Mouse (Mus musculus) gastrocnemius, postnatal 25 days (tissue): Measurements from ENCODE around the gene Tmem206. TPM values are rescaled to one million over a fixed set of nuclear protein-coding genes. Genes with fewer than 3 reads are reported as not detected.

Experiments
- total RNA-seq, 2 experiments: library from RNA; stranded (reverse); gene quantifications; 1 replicate in 1 of 2; 2 replicates in 1 of 2; pipeline ENCODE4 v1.2.3; 2021

Tmem206 gene
- total RNA-seq, 2 experiments from 2014 or later = 1.2 to 1.3 TPM

Other genes starting within 250 kb of the Tmem206 start
- under 1 TPM in 1 of 2 experiments, not detected in 1; 0.43 TPM for gene Batf3, start 228.1 kb upstream of the Tmem206 start, total RNA-seq
- not detected for gene Fam71a, start 161.1 kb upstream of the Tmem206 start, total RNA-seq
- gene Atf3, start 107.9 kb upstream of the Tmem206 start, total RNA-seq = 10 to 100 TPM in 1 of 2 experiments, 1 to 10 TPM in 1; 7.0 to 12.6 TPM
- 10 to 100 TPM; 54.3 to 62.3 TPM for gene Nenf, start 7.7 kb upstream of the Tmem206 start, total RNA-seq
- gene Ppp2r5a, start 77.4 kb downstream of the Tmem206 start, total RNA-seq = 10 to 100 TPM; 72.6 to 78.7 TPM
- under 1 TPM; 0.18 to 0.78 TPM for gene Dtl, start 249.6 kb downstream of the Tmem206 start, total RNA-seq
- 1 to 10 TPM; 6.4 to 6.6 TPM for gene Ints7, start 249.7 kb downstream of the Tmem206 start, total RNA-seq